Mouse (Mus musculus) kidney, embryonic 16.5 days (tissue): ENCODE measurements around the gene Fam25c. TPM values are rescaled to one million over a fixed set of nuclear protein-coding genes. Genes with fewer than 3 reads are reported as not detected.
"Not testable (repeated sequence)": the region's sequence is repeated elsewhere in the genome, so short reads cannot be mapped to it uniquely, and the experiment has no call there.

Experiments
- ATAC-seq: fragments of 200-750 bp; cut with Nextera tagmentation; 2 replicates; pipeline ENCODE4 v1.8.0; 2017; ENCODE audit warnings: moderate TSS enrichment; ENCODE audit not compliant: low FRiP score, low TSS enrichment
- H3K27ac ChIP-seq: fragments of 300-500 bp; sonication (generic); 2 replicates; pipeline ENCODE4 v1.5.1; 2014; ENCODE audit warnings: low read length
- H3K27me3 ChIP-seq: fragments of 300-500 bp; sonication (generic); 2 replicates; pipeline ENCODE4 v1.6.1; 2014; ENCODE audit warnings: low read length, control low read depth, mixed read lengths; ENCODE audit not compliant: insufficient read depth
- H3K36me3 ChIP-seq: fragments of 300-500 bp; sonication (generic); 2 replicates; pipeline ENCODE4 v1.6.1; 2014; ENCODE audit warnings: low read length, control low read depth, mixed read lengths; ENCODE audit not compliant: insufficient read depth
- H3K4me1 ChIP-seq: fragments of 300-500 bp; sonication (generic); 2 replicates; pipeline ENCODE4 v1.6.1; 2014; ENCODE audit warnings: low read length, control low read depth, mixed read lengths; ENCODE audit not compliant: insufficient read depth
- H3K4me2 ChIP-seq: fragments of 300-500 bp; sonication (generic); replicated peaks from 2 replicates; pipeline ENCODE4 v1.6.1; 2014; ENCODE audit warnings: low read depth, low read length
- H3K4me3 ChIP-seq: fragments of 300-500 bp; sonication (generic); 2 replicates; pipeline ENCODE4 v1.5.1; 2014; ENCODE audit warnings: mild to moderate bottlenecking, low read length
- H3K9ac ChIP-seq: fragments of 300-500 bp; sonication (generic); replicated peaks from 2 replicates; pipeline ENCODE4 v1.6.1; 2014; ENCODE audit warnings: low read length
- H3K9me3 ChIP-seq: fragments of 300-500 bp; sonication (generic); 2 replicates; pipeline ENCODE4 v1.6.1; 2016; ENCODE audit warnings: low read length, control low read depth
- WGBS: fragments of 180-500 bp; shearing (Covaris S2); extraction: QIAGEN DNeasy Blood & Tissue Kit; methylation state at CpG from one replicate; pipeline ENCODE4 v1.1.7; 2014; 5-methylcytosine and 5-hydroxymethylcytosine counted together
- polyA plus RNA-seq: library from polyadenylated mRNA; unstranded; fragments of >200 nt; fragmentation: Nextera tagmentation; extraction: Ambion mirVana; gene quantifications from 2 replicates; pipeline ENCODE4 v1.2.1, GENCODE M21; 2015

The Fam25c gene
- polyA plus RNA-seq, 1 experiment from 2014 or later = 1.1 TPM

GRCm38 (mm10) chr14:34316346-34316745 lies 38.9 kb downstream of the Fam25c start:
- peaks cover 22% of the 10 kb centered on the region; the same call in 1 of the 2 replicates for H3K36me3 ChIP-seq
- peaks cover 28% of the 10 kb centered on the region for H3K4me1 ChIP-seq
- H3K4me3 ChIP-seq = no peak overlapping the region
- H3K27ac ChIP-seq = no peak overlapping the region
- no peak overlapping the region for H3K9ac ChIP-seq
- H3K9me3 ChIP-seq = no peaks in the 10 kb centered on the region
- ATAC-seq = no peak
- no peaks in the 10 kb centered on the region for H3K27me3 ChIP-seq
- WGBS = 76% methylated on average over 2 of the region's 2 CpGs
- H3K4me2 ChIP-seq = no peak overlapping the region

DNA sequence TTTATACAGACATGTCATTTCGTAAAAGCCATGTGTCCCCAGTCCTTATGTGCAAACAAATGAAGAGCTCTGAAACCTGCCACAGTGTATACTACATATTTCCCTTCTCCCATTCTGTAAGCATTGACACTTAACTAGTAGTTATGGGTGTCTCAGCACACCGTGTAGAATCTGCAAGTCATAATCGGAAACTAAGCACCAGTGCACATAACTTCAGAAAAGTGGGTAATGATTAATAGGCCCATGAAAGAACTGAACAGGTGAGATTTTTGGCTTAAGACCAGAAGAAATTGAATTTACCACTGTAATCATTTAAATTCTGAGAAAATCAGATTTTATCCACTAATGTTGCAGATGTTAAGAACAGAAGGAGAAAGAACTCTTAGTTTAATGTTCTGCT lies 40.4 kb downstream of the Fam25c start:
- Histone ChIP-seq H3K4me3 (no peak overlapping the region), H3K36me3 (0 out of 2 replicates have a peak, but pooled peaks cover 11% of the 10 kb centered on the region), H3K27me3 (no peaks in the 10 kb centered on the region), H3K9me3 (no peaks in the 10 kb centered on the region), H3K4me1 (peaks cover 28% of the 10 kb centered on the region), H3K9ac (no peak overlapping the region), H3K4me2 (0 out of 2 replicates have a peak overlapping the region, but pooled peaks have one; percentile 18), H3K27ac (no peak overlapping the region)
- ATAC-seq = no peak
- WGBS = 75% methylated on average over 3 of the region's 3 CpGs

- H3K4me3 ChIP-seq, ATAC-seq, H3K9me3 ChIP-seq, H3K36me3 ChIP-seq, H3K27ac ChIP-seq, H3K9ac ChIP-seq, H3K27me3 ChIP-seq: not testable (repeated sequence)
- Histone ChIP-seq H3K4me2 (peak overlapping the region; percentile 29; the same call in 1 of the 2 replicates), H3K4me1 (peaks cover 28% of the 10 kb centered on the region)
- WGBS = 84% methylated on average over 8 of the region's 8 CpGs
Measured at GRCm38 (mm10) chr14:34314383-34314782, 40.9 kb downstream of the Fam25c start.

DNA sequence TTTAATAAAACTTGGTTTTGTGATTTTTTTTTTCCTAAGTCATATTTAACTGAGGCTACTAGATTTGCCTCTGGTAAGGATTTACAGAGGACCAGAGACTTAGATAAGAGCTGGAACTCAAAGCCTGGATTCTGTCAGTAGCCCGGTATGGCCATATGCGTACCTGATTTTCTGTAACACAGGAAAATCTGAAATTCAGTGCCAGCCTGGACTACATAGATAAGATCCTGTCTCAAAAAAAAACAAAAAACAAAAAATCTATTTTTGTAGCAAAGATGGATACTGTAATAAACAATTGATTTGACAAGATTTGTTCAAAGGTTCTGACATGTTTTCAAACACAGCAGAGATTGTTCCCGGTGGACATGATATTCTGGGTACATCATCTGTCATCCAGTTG lies 41.6 kb downstream of the Fam25c start:
- H3K27me3 ChIP-seq = no peaks in the 10 kb centered on the region
- peak overlapping the region; percentile 29; the same call in 1 of the 2 replicates for H3K4me2 ChIP-seq
- WGBS = 90% methylated on average over 3 of the region's 3 CpGs
- no peak overlapping the region for H3K4me3 ChIP-seq
- H3K9ac ChIP-seq = no peak overlapping the region
- ATAC-seq = no peak
- no peak overlapping the region for H3K27ac ChIP-seq
- peaks cover 28% of the 10 kb centered on the region for H3K4me1 ChIP-seq
- no peaks in the 10 kb centered on the region for H3K9me3 ChIP-seq
- H3K36me3 ChIP-seq = 0 out of 2 replicates have a peak, but pooled peaks cover 9% of the 10 kb centered on the region

DNA sequence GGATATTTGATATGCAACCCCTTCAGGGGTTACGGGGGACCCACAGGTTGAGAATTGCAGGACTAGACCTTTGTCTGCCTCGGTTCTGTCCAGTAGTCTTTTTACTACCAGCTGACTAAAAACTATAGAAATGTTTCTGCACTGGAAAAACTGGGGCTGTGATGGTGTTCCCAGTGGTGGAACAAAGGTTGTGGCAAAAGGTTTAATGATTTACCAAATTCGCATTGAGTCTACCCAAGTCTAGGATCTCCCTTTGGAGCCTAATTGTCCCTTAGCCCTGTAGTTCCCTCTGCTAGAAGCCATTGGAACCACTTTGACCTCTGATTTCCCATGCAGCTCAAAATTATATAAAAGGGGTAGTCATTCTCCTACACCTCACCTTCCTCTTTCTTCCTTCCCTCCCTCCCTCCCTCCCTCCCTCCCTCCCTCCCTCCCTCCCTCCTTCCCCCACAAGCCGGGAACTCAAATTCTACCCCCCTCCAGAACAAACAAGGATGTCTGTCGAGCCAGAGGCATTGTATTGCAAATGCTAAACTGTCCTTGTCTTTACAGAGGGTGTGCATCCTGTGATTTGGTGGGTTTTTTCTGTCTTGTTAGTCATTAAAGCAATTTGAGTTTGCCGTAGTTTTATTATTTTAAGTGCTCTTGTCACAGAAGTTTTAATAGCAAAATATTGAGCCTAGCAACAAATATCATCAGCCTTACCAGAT lies 42.7 kb downstream of the Fam25c start:
- Histone ChIP-seq H3K36me3 (0 out of 2 replicates have a peak, but pooled peaks cover 4% of the 10 kb centered on the region), H3K4me1 (peaks cover 28% of the 10 kb centered on the region), H3K4me2 (peak overlapping the region; percentile 77), H3K27me3 (no peaks in the 10 kb centered on the region), H3K9me3 (no peaks in the 10 kb centered on the region), H3K9ac (peak overlapping the region; percentile 51), H3K27ac (peak overlapping the region; percentile 34; the same call in 1 of the 2 replicates), H3K4me3 (peak overlapping the region; percentile 99)
- no peak for ATAC-seq
- WGBS = 11% methylated on average over 6 of the region's 6 CpGs

DNA sequence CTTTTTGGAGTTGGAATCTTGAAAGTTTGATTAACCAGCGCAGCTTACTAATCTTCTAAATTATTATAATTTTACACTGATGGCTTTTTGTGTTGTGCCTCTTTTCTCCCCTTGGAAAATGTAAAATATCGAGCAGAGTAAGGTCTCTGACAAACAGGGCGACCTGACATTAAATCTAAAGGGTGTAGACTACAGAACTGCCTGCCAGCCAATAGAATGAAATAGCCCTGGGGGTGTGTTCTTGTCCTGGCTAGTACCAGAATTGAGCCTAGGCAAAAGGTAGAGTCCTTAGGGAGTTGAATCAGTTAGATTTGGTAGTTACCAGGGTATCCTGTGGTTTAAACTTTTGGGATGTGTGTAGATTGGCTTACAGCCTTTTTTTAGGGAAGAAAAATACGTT lies 43.5 kb downstream of the Fam25c start:
- Histone ChIP-seq H3K4me3 (peak overlapping the region; percentile 99), H3K9me3 (no peaks in the 10 kb centered on the region), H3K27me3 (no peaks in the 10 kb centered on the region), H3K27ac (peak overlapping the region; percentile 96), H3K4me2 (peak overlapping the region; percentile 77), H3K9ac (peak overlapping the region; percentile 96), H3K36me3 (no peaks in the 10 kb centered on the region), H3K4me1 (peaks cover 28% of the 10 kb centered on the region)
- WGBS = under 1% methylated on average over 4 of the region's 4 CpGs
- no peak for ATAC-seq

DNA sequence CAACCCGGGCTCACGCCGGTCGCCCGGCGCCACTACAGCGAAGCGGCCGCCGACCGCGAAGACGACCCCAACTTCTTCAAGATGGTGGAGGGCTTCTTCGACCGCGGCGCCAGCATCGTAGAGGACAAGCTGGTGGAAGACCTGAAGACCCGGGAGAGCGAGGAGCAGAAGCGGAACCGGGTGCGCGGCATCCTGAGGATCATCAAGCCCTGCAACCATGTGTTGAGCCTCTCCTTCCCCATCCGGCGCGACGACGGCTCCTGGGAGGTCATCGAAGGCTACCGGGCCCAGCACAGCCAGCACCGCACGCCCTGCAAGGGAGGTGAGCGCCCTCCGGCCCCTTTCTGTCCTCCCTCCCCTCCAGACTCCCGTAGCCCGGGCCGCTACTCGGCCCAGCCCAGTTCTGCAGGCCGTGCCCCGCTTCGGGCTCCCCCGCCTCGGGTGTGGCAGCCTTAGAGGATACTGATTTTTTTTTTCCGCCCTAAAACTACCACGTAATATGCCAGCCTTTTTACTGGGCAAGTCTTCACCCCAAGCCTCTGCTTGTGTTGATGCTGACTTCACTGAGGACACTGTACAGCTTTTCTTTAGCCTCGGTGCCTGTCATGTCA lies 44.1 kb downstream of the Fam25c start:
- peak overlapping the region; percentile 96 for H3K27ac ChIP-seq
- WGBS = under 1% methylated on average over 45 of the region's 47 CpGs
- peak overlapping the region; percentile 77 for H3K4me2 ChIP-seq
- H3K9me3 ChIP-seq = no peaks in the 10 kb centered on the region
- H3K4me1 ChIP-seq = peaks cover 28% of the 10 kb centered on the region
- no peaks in the 10 kb centered on the region for H3K27me3 ChIP-seq
- H3K4me3 ChIP-seq = peak overlapping the region; percentile 99
- peak; percentile 16 for ATAC-seq
- peak overlapping the region; percentile 96 for H3K9ac ChIP-seq
- no peaks in the 10 kb centered on the region for H3K36me3 ChIP-seq

GRCm38 (mm10) chr14:34310234-34310965 lies 44.8 kb downstream of the Fam25c start, which contains the start of the genes Shld2 and Glud1:
Gene Shld2, minus strand, starts transcription at chr14:34310493.
Gene Glud1, plus strand, starts transcription at chr14:34310727.
- peak; percentile 98 for ATAC-seq
- Histone ChIP-seq H3K27ac (peak within 1 kb of the TSS; percentile 99), H3K36me3 (no peaks in the 10 kb centered on the region), H3K4me2 (peak within 1 kb of the TSS; percentile 77), H3K4me1 (peaks cover 28% of the 10 kb centered on the region), H3K27me3 (no peaks in the 10 kb centered on the region), H3K9ac (peak within 1 kb of the TSS; percentile 96), H3K9me3 (no peaks in the 10 kb centered on the region), H3K4me3 (peak within 1 kb of the TSS; percentile 99)
- 0% methylated on average over 84 of the region's 100 CpGs for WGBS

GRCm38 (mm10) chr14:34309907-34310233 lies 45.4 kb downstream of the Fam25c start:
- WGBS = 10% methylated on average over 5 of the region's 5 CpGs
- Histone ChIP-seq H3K4me2 (peak overlapping the region; percentile 77), H3K9me3 (no peaks in the 10 kb centered on the region), H3K27me3 (no peaks in the 10 kb centered on the region), H3K36me3 (no peaks in the 10 kb centered on the region), H3K4me1 (peaks cover 23% of the 10 kb centered on the region), H3K27ac (peak overlapping the region; percentile 99), H3K9ac (peak overlapping the region; percentile 83), H3K4me3 (peak overlapping the region; percentile 99)
- ATAC-seq = no peak
